Mouse (Mus musculus): ENCODE data around the gene B3gnt8.
A peak's percentile ranks its signal among the peaks of the same experiment; 100 is the strongest.

Gene B3gnt8

GRCm38 (mm10) chr7:25666381-25666780 is 39.9 kb downstream of the B3gnt8 start:
- no peak for DNase-seq

DNA sequence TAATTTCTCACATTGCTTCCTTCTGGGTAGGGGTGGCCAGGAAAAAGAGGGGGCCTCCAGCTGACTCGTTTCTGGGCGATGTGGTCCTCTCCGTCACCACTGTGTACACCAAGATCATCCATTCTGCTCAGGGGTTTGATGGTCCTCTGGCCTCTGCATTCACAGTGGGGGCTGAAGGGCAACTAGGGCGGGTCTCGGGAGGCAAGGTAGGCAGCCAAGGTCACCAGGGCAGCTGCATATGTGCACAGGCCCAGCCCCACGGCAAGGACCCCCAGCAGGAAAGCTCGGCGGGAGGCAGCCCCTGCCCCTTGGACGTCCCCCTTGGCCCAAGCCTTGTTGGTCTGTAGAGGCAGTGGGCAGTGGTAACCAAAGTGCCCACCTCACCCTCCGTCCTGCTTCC is 42.7 kb downstream of the B3gnt8 start:
- no peak for DNase-seq

DNA sequence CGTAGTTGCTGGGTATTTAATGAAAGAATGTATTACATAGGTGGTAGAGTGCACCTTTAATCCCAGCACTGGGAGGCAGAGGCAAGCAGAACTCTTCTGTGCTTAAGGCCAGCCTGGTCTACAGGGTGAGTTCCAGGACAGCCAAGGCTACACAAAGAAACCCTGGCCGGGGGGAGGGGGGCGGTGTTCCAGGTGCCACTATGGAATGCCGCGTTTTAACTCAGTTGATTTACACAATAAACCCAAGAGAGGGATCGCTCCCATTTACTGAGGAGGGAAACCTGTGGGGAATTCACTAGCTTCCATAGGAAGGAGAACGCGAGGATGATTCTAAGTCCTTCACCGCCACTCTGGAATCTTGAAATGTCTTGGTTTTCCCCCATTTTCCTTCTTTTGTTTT is 43.2 kb downstream of the B3gnt8 start:
- no peak for DNase-seq

DNA sequence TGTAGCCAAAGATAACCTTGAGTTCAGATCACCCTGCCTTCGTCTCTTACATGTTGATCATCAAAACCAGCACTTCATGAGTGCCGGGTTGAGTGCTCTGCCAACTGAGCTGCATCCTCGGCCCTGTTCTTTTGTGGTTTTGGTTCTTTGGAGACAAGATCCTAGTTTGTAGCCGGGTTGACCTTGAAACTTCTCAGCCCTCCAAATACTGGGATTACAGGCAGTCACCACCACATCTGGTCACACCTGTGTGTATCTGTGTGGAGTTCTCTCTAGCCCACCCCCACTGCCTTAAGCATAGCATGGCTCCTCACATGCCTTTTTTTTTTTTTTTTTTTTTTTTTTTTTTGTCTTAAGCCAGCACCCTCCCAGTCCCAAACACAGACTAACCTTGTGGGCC is 43.6 kb downstream of the B3gnt8 start:
- no peak for DNase-seq

DNA sequence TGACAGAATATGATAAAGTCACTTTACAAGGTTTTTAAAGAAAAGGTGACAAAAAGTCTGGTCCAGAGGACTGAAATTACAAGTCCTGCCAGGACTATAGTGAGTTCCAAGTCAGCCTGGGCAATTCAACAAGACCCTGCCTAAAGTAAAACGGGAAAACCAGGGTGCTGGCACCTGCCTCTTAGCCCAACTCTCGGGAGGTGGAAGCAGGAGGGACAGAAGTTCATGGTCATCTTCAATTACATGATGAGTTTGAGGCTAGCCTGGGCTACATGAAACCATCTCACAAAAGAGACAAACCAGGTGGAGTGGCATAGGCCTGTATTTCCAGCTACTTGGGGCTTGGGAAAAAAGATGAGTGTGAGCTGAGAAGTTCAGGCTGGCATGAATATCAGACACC is 45.2 kb downstream of the B3gnt8 start:
- DNase-seq: no peak

- DNase-seq: no peak
Observed at GRCm38 (mm10) chr7:25672442-25672841, 46.0 kb downstream of the B3gnt8 start.

GRCm38 (mm10) chr7:25674297-25674696 is 47.8 kb downstream of the B3gnt8 start:
- DNase-seq: no peak

DNA sequence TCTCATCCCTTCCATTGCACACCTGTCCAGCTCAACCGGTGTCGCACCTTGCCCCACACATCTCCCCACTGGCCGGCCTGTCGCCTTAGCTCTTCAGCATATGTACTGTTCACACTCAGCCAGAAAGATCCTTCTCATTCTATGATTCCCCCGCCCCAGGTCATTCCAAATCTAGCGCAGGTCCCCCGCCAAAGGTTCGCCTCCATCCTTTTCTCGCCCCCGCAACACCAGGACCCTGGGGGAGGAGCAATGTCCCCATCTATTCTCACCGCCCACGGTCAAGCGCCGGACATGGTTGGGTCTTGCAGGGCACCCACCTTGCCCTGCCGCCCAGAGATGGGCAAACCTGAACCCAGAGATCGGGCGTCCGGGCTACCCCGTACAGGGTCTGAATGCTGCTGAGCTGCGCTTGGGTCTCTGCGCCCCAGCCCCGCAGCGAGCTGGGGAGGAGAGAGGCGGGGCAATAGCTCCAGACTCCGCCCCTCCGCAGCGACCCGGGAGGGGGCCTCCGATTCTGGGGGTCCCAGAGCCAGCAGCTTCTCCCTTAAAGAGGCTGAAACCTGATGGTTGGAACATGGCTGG is 48.4 kb downstream of the B3gnt8 start, which contains the start of gene Tmem91:
TSS of gene Tmem91 (minus strand) at position 448 of the 582 bp plus-strand sequence.
- no peak for DNase-seq

GRCm38 (mm10) chr7:25675405-25675804 is 49.0 kb downstream of the B3gnt8 start:
- DNase-seq: no peak

DNA sequence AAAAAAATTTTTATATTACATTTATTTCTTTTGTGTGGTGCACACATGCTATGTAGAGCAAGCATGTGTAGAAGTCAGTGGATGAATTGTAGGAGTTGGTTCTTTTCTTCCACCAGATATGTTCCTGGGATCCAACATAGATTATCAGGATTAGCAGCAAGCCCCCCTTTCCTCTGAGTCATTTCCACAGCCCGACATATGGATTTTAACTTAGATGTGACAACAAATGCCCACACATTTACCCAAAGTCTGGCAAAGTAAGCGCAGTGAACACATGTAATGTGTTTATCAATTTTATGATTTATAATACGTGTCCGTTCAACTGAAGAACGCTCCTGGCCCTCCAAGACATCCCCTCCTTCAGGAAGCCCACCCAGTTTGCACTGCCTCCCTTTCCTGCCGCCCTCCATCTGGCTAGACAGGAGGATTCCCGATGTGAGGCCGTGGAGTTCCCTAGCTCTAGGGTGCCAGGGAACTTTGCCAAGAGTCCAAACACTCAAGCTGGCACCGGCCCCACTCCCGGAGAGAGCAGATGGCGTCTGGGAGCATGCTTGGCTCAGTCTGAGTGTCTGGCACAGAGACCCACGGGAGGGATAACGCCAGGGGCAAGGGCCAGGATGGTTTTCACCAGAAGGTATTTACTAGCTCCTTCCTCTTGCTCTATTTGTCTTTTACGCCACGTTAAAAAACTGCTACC is 49.8 kb downstream of the B3gnt8 start:
- DNase-seq: peak; percentile 94 to 95

DNA sequence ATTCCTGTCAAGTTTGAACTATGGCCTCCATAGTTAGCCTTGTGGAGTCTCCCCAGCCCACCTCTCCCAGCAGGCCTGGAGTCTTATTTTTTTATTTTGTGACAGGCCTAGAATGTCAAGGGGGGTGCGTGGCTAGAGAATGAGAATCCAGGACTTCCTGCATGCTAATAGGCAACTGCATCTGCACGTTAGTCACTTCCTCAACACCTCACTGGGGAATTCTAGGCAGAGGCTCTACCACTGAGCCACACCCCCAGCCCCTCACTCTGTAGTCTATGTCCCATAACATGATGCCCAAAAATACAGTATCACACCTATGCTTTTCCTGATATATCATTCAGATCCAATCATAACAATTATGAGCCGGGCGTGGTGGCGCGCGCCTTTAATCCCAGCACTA is 50.6 kb downstream of the B3gnt8 start:
- DNase-seq: no peak

DNA sequence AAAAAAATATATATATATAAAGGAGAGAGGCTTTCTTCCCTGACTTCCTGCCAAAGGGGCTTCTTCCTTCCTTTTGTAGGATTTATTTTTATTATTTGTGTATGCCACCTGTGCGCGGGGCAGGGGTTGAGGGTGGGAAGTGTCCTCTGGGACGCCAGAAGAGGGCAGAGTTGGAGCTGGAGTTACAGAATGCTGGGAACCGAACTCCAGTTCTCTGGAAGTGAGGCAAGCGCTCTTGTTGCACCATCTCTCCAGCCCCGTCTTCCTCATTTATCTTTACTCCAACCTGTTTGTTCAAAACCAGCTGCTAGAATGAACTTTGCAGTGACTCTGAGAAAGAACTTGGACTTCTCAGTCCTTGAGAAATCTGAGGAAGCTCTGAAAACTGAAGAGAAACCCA is 53.5 kb downstream of the B3gnt8 start:
- DNase-seq: peak in 1 of 2 experiments; percentile 46

- DNase-seq: peak; percentile 97 to 98
Observed at GRCm38 (mm10) chr7:25680514-25681258, 54.2 kb downstream of the B3gnt8 start, which contains the start of gene B9d2. TSS of gene B9d2 (plus strand) at chr7:25680780.

- no peak for DNase-seq
Observed at GRCm38 (mm10) chr7:25681341-25682231, 55.1 kb downstream of the B3gnt8 start.

GRCm38 (mm10) chr7:25683474-25684180 is 57.2 kb downstream of the B3gnt8 start:
- peak in 1 of 2 experiments; percentile 52 for DNase-seq

- DNase-seq: no peak
Observed at GRCm38 (mm10) chr7:25684659-25685058, 58.2 kb downstream of the B3gnt8 start.
